Mouse (Mus musculus) kidney, embryonic 16.5 days (tissue): ENCODE measurements around the gene Tnr. TPM values are rescaled to one million over a fixed set of nuclear protein-coding genes. Genes with fewer than 3 reads are reported as not detected.

Source experiments
- ATAC-seq: fragments of 200-750 bp; cut with Nextera tagmentation; 2 replicates; pipeline ENCODE4 v1.8.0; 2017; ENCODE audit warnings: moderate TSS enrichment; ENCODE audit not compliant: low FRiP score, low TSS enrichment
- H3K27ac ChIP-seq: fragments of 300-500 bp; sonication (generic); 2 replicates; pipeline ENCODE4 v1.5.1; 2014; ENCODE audit warnings: low read length
- H3K27me3 ChIP-seq: fragments of 300-500 bp; sonication (generic); 2 replicates; pipeline ENCODE4 v1.6.1; 2014; ENCODE audit warnings: low read length, control low read depth, mixed read lengths; ENCODE audit not compliant: insufficient read depth
- H3K36me3 ChIP-seq: fragments of 300-500 bp; sonication (generic); 2 replicates; pipeline ENCODE4 v1.6.1; 2014; ENCODE audit warnings: low read length, control low read depth, mixed read lengths; ENCODE audit not compliant: insufficient read depth
- H3K4me1 ChIP-seq: fragments of 300-500 bp; sonication (generic); 2 replicates; pipeline ENCODE4 v1.6.1; 2014; ENCODE audit warnings: low read length, control low read depth, mixed read lengths; ENCODE audit not compliant: insufficient read depth
- H3K4me2 ChIP-seq: fragments of 300-500 bp; sonication (generic); replicated peaks from 2 replicates; pipeline ENCODE4 v1.6.1; 2014; ENCODE audit warnings: low read depth, low read length
- H3K4me3 ChIP-seq: fragments of 300-500 bp; sonication (generic); 2 replicates; pipeline ENCODE4 v1.5.1; 2014; ENCODE audit warnings: mild to moderate bottlenecking, low read length
- H3K9ac ChIP-seq: fragments of 300-500 bp; sonication (generic); replicated peaks from 2 replicates; pipeline ENCODE4 v1.6.1; 2014; ENCODE audit warnings: low read length
- H3K9me3 ChIP-seq: fragments of 300-500 bp; sonication (generic); 2 replicates; pipeline ENCODE4 v1.6.1; 2016; ENCODE audit warnings: low read length, control low read depth
- WGBS: fragments of 180-500 bp; shearing (Covaris S2); extraction: QIAGEN DNeasy Blood & Tissue Kit; methylation state at CpG from one replicate; pipeline ENCODE4 v1.1.7; 2014; 5-methylcytosine and 5-hydroxymethylcytosine counted together
- polyA plus RNA-seq: library from polyadenylated mRNA; unstranded; fragments of >200 nt; fragmentation: Nextera tagmentation; extraction: Ambion mirVana; gene quantifications from 2 replicates; pipeline ENCODE4 v1.2.1, GENCODE M21; 2015

Gene Tnr
- polyA plus RNA-seq, 1 experiment from 2014 or later = not detected

GRCm38 (mm10) chr1:159614644-159615431 lies 91.3 kb downstream of the Tnr start:
- H3K9me3 ChIP-seq = no peaks in the 10 kb centered on the region
- WGBS = 55% methylated on average over 16 of the region's 16 CpGs

GRCm38 (mm10) chr1:159615686-159616085 lies 92.1 kb downstream of the Tnr start:
- Histone ChIP-seq H3K9me3 (no peaks in the 10 kb centered on the region), H3K4me2 (no peak overlapping the region), H3K27me3 (no peaks in the 10 kb centered on the region), H3K36me3 (no peaks in the 10 kb centered on the region), H3K4me3 (no peak overlapping the region), H3K27ac (no peak overlapping the region), H3K9ac (no peak overlapping the region), H3K4me1 (no peaks in the 10 kb centered on the region)
- no peak for ATAC-seq
- 56% methylated on average over 4 of the region's 4 CpGs for WGBS

More at GRCm38 (mm10) chr1:159614644-159615431, 91.3 kb downstream of the Tnr start:
- Histone ChIP-seq H3K4me1 (no peaks in the 10 kb centered on the region), H3K4me3 (no peak overlapping the region), H3K36me3 (no peaks in the 10 kb centered on the region), H3K27ac (no peak overlapping the region), H3K4me2 (no peak overlapping the region), H3K9ac (no peak overlapping the region), H3K27me3 (no peaks in the 10 kb centered on the region)
- ATAC-seq = no peak

GRCm38 (mm10) chr1:159619205-159619604 lies 95.6 kb downstream of the Tnr start:
- Histone ChIP-seq H3K4me1 (no peaks in the 10 kb centered on the region), H3K36me3 (no peaks in the 10 kb centered on the region), H3K27me3 (no peaks in the 10 kb centered on the region), H3K9ac (no peak overlapping the region), H3K27ac (no peak overlapping the region), H3K9me3 (no peaks in the 10 kb centered on the region), H3K4me2 (no peak overlapping the region), H3K4me3 (no peak overlapping the region)
- whole genome bisulfite sequencing = 78% methylated on average over 2 of the region's 2 CpGs
- no peak for ATAC-seq

- Histone ChIP-seq H3K9me3 (no peaks in the 10 kb centered on the region), H3K9ac (no peak overlapping the region), H3K27me3 (no peaks in the 10 kb centered on the region), H3K4me2 (no peak overlapping the region), H3K27ac (no peak overlapping the region), H3K4me3 (no peak overlapping the region), H3K36me3 (no peaks in the 10 kb centered on the region), H3K4me1 (no peaks in the 10 kb centered on the region)
- WGBS = 58% methylated on average over 1 of the region's 1 CpGs
- ATAC-seq = no peak
Measured at GRCm38 (mm10) chr1:159621321-159621720, 97.8 kb downstream of the Tnr start.

- no peaks in the 10 kb centered on the region for H3K36me3 ChIP-seq
- ATAC-seq = no peak
- H3K4me2 ChIP-seq = no peak overlapping the region
- no peaks in the 10 kb centered on the region for H3K9me3 ChIP-seq
- no peaks in the 10 kb centered on the region for H3K27me3 ChIP-seq
- 74% methylated on average over 3 of the region's 3 CpGs for WGBS
- H3K9ac ChIP-seq = no peak overlapping the region
- H3K4me3 ChIP-seq = no peak overlapping the region
- H3K27ac ChIP-seq = no peak overlapping the region
- H3K4me1 ChIP-seq = no peaks in the 10 kb centered on the region
Measured at GRCm38 (mm10) chr1:159629119-159629518, 105.5 kb downstream of the Tnr start.

GRCm38 (mm10) chr1:159629822-159630589 lies 106.4 kb downstream of the Tnr start:
- Histone ChIP-seq H3K4me2 (no peak overlapping the region), H3K4me3 (no peak overlapping the region), H3K4me1 (no peaks in the 10 kb centered on the region), H3K36me3 (no peaks in the 10 kb centered on the region), H3K27ac (no peak overlapping the region), H3K27me3 (no peaks in the 10 kb centered on the region), H3K9ac (no peak overlapping the region), H3K9me3 (no peaks in the 10 kb centered on the region)
- 70% methylated on average over 5 of the region's 5 CpGs for WGBS
- ATAC-seq = no peak

GRCm38 (mm10) chr1:159632558-159632957 lies 109.0 kb downstream of the Tnr start:
- no peak overlapping the region for H3K9ac ChIP-seq
- H3K4me1 ChIP-seq = no peaks in the 10 kb centered on the region
- no peak overlapping the region for H3K4me3 ChIP-seq
- H3K27me3 ChIP-seq = no peaks in the 10 kb centered on the region
- ATAC-seq = no peak
- H3K4me2 ChIP-seq = no peak overlapping the region
- WGBS = 71% methylated on average over 3 of the region's 3 CpGs
- H3K27ac ChIP-seq = no peak overlapping the region
- H3K36me3 ChIP-seq = no peaks in the 10 kb centered on the region
- H3K9me3 ChIP-seq = no peaks in the 10 kb centered on the region

- no peaks in the 10 kb centered on the region for H3K4me1 ChIP-seq
- no peaks in the 10 kb centered on the region for H3K9me3 ChIP-seq
- WGBS = 92% methylated on average over 4 of the region's 4 CpGs
- H3K27ac ChIP-seq = no peak overlapping the region
- H3K27me3 ChIP-seq = no peaks in the 10 kb centered on the region
- no peak overlapping the region for H3K9ac ChIP-seq
- H3K4me3 ChIP-seq = no peak overlapping the region
- no peak for ATAC-seq
- H3K4me2 ChIP-seq = no peak overlapping the region
- no peaks in the 10 kb centered on the region for H3K36me3 ChIP-seq
Measured at GRCm38 (mm10) chr1:159639408-159639807, 115.8 kb downstream of the Tnr start.

GRCm38 (mm10) chr1:159645719-159646118 lies 122.2 kb downstream of the Tnr start:
- Histone ChIP-seq H3K9ac (no peak overlapping the region), H3K4me1 (no peaks in the 10 kb centered on the region), H3K9me3 (no peaks in the 10 kb centered on the region), H3K27ac (no peak overlapping the region), H3K36me3 (no peaks in the 10 kb centered on the region), H3K4me3 (no peak overlapping the region), H3K27me3 (no peaks in the 10 kb centered on the region), H3K4me2 (no peak overlapping the region)
- no peak for ATAC-seq
- 84% methylated on average over 4 of the region's 4 CpGs for WGBS

GRCm38 (mm10) chr1:159650486-159650885 lies 126.9 kb downstream of the Tnr start:
- Histone ChIP-seq H3K27ac (no peak overlapping the region), H3K9me3 (no peaks in the 10 kb centered on the region), H3K36me3 (no peaks in the 10 kb centered on the region), H3K4me1 (no peaks in the 10 kb centered on the region), H3K27me3 (no peaks in the 10 kb centered on the region), H3K9ac (no peak overlapping the region), H3K4me2 (no peak overlapping the region), H3K4me3 (no peak overlapping the region)
- 65% methylated on average over 4 of the region's 4 CpGs for WGBS
- ATAC-seq = no peak
